Mouse (Mus musculus): Measurements from ENCODE around the gene Bpifb5. TPM values are rescaled to one million over a fixed set of nuclear protein-coding genes. Genes with fewer than 3 reads are reported as not detected.

Gene Bpifb5
- polyA plus RNA-seq, 2 experiments = 0.48 to 0.74 TPM

DNA sequence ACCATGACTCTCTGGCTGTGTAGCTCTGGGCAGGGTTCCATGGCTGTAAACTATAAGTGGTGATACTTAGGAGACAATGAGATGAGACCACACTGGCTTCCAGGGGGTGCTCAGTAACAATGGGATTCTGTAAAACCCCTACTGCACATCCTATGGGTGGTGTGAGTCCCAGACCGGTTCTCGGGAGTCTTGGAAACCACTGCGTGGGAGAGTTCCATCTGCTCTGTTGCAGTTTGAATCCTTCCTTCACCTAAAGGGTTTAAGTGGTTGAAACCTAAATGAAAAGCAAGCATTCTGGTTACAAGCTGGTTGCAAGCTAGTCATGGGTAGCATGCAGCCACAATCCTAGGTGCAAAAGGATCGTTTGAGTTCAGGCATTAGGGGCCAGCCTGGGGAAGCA, 11.7 kb upstream of the Bpifb5 start:
- no peak for DNase-seq (ENCODE audit: low spot score)
- Histone ChIP-seq H3K4me3 (replicated peaks; ENCODE audit: low read length) (no peak overlapping the region), H3K9me3 (ENCODE audit: control insufficient read depth, low read length) (no peaks in the 10 kb centered on the region), H3K4me2 (replicated peaks; ENCODE audit: low read depth, low read length, severe bottlenecking) (no peak overlapping the region), H3K27ac (replicated peaks; ENCODE audit: low read depth, low read length) (no peak overlapping the region), H3K9ac (ENCODE audit: low read depth, low read length, severe bottlenecking) (no peak overlapping the region), H3K27me3 (ENCODE audit: control insufficient read depth, insufficient read depth, low read length) (no peaks in the 10 kb centered on the region), H3K36me3 (ENCODE audit: control insufficient read depth, insufficient read depth, low read length) (no peaks in the 10 kb centered on the region), H3K4me1 (ENCODE audit: control insufficient read depth, insufficient read depth, low read length) (no peaks in the 10 kb centered on the region)
- no peak for ATAC-seq (ENCODE audit: low FRiP score, low read depth)
- 93% methylated on average over 4 of the region's 4 CpGs for WGBS
- TF ChIP-seq POLR2A (IDR thresholded peaks at IDR 0.05; ENCODE audit: borderline replicate concordance, extremely low read depth, insufficient read depth, insufficient read length) = no peak

DNA sequence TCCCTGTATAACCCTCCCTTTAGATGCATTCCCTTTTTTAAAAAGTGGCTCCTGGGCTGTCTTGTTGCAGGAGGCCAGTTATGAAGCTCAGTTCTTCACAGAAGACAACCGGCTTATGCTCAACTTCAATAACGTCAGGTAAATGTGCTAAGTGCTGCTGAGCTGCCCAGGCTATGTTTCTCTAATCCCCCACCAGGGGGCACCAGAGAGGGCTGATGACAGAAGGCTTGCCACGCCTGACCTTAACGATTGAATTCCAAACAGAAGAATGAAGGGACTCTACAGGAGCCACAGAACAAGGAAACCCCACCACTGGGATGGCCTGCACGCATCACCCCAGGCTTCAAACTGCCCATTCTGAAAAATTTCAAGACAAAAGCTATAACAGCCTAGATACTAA, 8.4 kb upstream of the Bpifb5 start:
- Histone ChIP-seq H3K27me3 (ENCODE audit: control insufficient read depth, insufficient read depth, low read length) (no peaks in the 10 kb centered on the region), H3K4me1 (ENCODE audit: control insufficient read depth, insufficient read depth, low read length) (no peaks in the 10 kb centered on the region), H3K36me3 (ENCODE audit: control insufficient read depth, insufficient read depth, low read length) (no peaks in the 10 kb centered on the region), H3K4me2 (replicated peaks; ENCODE audit: low read depth, low read length, severe bottlenecking) (no peak overlapping the region), H3K4me3 (replicated peaks; ENCODE audit: low read length) (no peak overlapping the region), H3K9ac (ENCODE audit: low read depth, low read length, severe bottlenecking) (no peak overlapping the region), H3K27ac (replicated peaks; ENCODE audit: low read depth, low read length) (no peak overlapping the region), H3K9me3 (ENCODE audit: control insufficient read depth, low read length) (no peaks in the 10 kb centered on the region)
- WGBS = 12% methylated on average over 5 of the region's 5 CpGs
- peak; percentile 74 for DNase-seq (ENCODE audit: low spot score)
- ATAC-seq (ENCODE audit: low FRiP score, low read depth) = no peak
- TF ChIP-seq POLR2A (IDR thresholded peaks at IDR 0.05; ENCODE audit: borderline replicate concordance, extremely low read depth, insufficient read depth, insufficient read length) = no peak

DNA sequence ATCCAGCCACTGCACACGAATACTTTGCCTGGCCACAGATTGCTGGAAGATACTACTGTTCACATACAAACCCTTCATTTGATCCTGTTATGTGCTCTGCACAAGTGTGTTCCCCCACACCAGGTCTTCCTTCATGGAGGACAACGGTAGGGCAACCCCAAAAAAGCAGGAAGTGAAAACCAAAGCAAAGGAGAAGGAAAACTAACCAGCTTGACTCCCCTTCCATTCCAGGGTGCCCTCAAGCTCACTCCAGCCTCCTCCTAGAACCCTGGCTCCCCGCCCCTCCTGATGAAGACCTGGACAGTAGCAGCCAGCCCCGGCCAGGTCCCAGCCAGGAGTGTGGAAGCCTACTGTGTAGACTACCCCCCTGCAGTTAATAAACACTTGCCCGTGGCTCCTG, 3.6 kb upstream of the Bpifb5 start:
- H3K4me2 ChIP-seq (replicated peaks; ENCODE audit: low read depth, low read length, severe bottlenecking) = no peak overlapping the region
- 70% methylated on average over 5 of the region's 5 CpGs for WGBS
- ATAC-seq (ENCODE audit: low FRiP score, low read depth) (no peak), DNase-seq (ENCODE audit: low spot score) (no peak)
- H3K36me3 ChIP-seq (ENCODE audit: control insufficient read depth, insufficient read depth, low read length) = no peaks in the 10 kb centered on the region
- no peak overlapping the region for H3K4me3 ChIP-seq (replicated peaks; ENCODE audit: low read length)
- H3K9ac ChIP-seq (ENCODE audit: low read depth, low read length, severe bottlenecking) = no peak overlapping the region
- H3K9me3 ChIP-seq (ENCODE audit: control insufficient read depth, low read length) = no peaks in the 10 kb centered on the region
- no peaks in the 10 kb centered on the region for H3K27me3 ChIP-seq (ENCODE audit: control insufficient read depth, insufficient read depth, low read length)
- no peak for TF ChIP-seq POLR2A (IDR thresholded peaks at IDR 0.05; ENCODE audit: borderline replicate concordance, extremely low read depth, insufficient read depth, insufficient read length)
- no peak overlapping the region for H3K27ac ChIP-seq (replicated peaks; ENCODE audit: low read depth, low read length)
- H3K4me1 ChIP-seq (ENCODE audit: control insufficient read depth, insufficient read depth, low read length) = peaks cover 12% of the 10 kb centered on the region

DNA sequence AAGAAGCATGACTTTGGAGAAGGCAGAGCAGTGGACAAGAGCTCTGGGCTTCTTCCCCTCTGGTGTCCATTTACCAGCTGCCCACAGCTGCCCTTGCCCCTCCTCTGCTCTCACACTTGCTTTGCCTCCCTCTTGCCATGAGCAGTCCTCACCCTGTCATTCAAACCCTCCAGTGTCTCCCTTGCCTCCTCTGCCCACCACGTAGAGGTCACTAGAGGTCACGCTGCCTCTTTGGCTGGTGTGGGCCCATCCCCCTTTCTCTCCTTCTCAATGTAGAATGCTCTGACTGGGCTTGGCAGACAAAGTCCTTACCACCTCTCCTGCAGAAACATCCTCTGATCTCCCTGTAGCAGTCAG, 353 bp downstream of the Bpifb5 start:
- H3K4me2 ChIP-seq (replicated peaks; ENCODE audit: low read depth, low read length, severe bottlenecking) = no peak overlapping the region
- H3K4me1 ChIP-seq (ENCODE audit: control insufficient read depth, insufficient read depth, low read length) = peaks cover 12% of the 10 kb centered on the region
- TF ChIP-seq POLR2A (IDR thresholded peaks at IDR 0.05; ENCODE audit: borderline replicate concordance, extremely low read depth, insufficient read depth, insufficient read length) = no peak
- no peaks in the 10 kb centered on the region for H3K27me3 ChIP-seq (ENCODE audit: control insufficient read depth, insufficient read depth, low read length)
- no peak overlapping the region for H3K9ac ChIP-seq (ENCODE audit: low read depth, low read length, severe bottlenecking)
- H3K36me3 ChIP-seq (ENCODE audit: control insufficient read depth, insufficient read depth, low read length) = no peaks in the 10 kb centered on the region
- H3K4me3 ChIP-seq (replicated peaks; ENCODE audit: low read length) = no peak overlapping the region
- no peaks in the 10 kb centered on the region for H3K9me3 ChIP-seq (ENCODE audit: control insufficient read depth, low read length)
- no peak overlapping the region for H3K27ac ChIP-seq (replicated peaks; ENCODE audit: low read depth, low read length)
- no peak for ATAC-seq (ENCODE audit: low FRiP score, low read depth)
- WGBS = 8% methylated on average over 2 of the region's 2 CpGs
- DNase-seq (ENCODE audit: low spot score) = no peak

DNA sequence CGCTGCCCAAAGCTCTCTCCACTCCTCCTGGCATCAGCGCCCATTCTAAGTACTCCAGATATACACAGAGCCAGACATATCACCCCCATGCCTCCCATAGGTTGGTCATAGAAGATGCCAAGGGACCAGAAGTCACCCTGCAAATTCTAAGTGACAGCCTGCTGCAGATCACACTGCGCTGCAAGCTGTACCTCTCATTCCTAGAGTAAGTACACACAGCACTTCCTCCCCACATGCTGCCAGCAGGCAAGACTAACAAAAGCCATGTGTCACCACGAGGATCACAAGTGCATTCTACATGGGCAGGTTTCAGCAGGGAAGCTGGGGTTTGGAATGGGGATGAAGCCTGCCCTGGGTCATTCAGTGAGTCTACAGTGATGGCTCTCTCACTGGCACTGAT, 3.4 kb downstream of the Bpifb5 start:
- TF ChIP-seq POLR2A (IDR thresholded peaks at IDR 0.05; ENCODE audit: borderline replicate concordance, extremely low read depth, insufficient read depth, insufficient read length) = no peak
- H3K4me3 ChIP-seq (replicated peaks; ENCODE audit: low read length) = no peak overlapping the region
- no peaks in the 10 kb centered on the region for H3K36me3 ChIP-seq (ENCODE audit: control insufficient read depth, insufficient read depth, low read length)
- WGBS = 63% methylated on average over 4 of the region's 4 CpGs
- H3K4me2 ChIP-seq (replicated peaks; ENCODE audit: low read depth, low read length, severe bottlenecking) = no peak overlapping the region
- no peaks in the 10 kb centered on the region for H3K9me3 ChIP-seq (ENCODE audit: control insufficient read depth, low read length)
- ATAC-seq (ENCODE audit: low FRiP score, low read depth) (no peak), DNase-seq (ENCODE audit: low spot score) (no peak)
- no peak overlapping the region for H3K9ac ChIP-seq (ENCODE audit: low read depth, low read length, severe bottlenecking)
- H3K4me1 ChIP-seq (ENCODE audit: control insufficient read depth, insufficient read depth, low read length) = peaks cover 12% of the 10 kb centered on the region
- no peak overlapping the region for H3K27ac ChIP-seq (replicated peaks; ENCODE audit: low read depth, low read length)
- H3K27me3 ChIP-seq (ENCODE audit: control insufficient read depth, insufficient read depth, low read length) = no peaks in the 10 kb centered on the region

DNA sequence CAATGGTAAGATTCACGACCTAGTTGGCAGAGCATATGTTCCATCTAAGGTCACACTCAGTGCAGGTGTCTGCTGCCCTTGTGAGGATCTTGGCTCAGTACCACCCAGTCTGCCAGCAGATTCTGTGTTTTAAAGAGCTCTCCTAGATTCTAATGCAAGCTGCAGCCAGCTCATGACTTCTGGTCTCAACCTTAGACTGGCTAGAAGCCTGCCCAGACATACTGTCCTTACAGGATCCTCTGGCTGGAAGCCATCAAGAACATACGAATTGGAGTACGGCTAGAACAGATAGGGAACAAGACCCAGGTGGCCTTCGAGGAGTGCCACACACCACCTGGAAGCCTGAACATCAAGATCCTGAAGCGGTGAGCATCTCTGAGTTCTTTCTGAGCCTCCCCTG, 4.3 kb downstream of the Bpifb5 start:
- 64% methylated on average over 5 of the region's 5 CpGs for WGBS
- ATAC-seq (ENCODE audit: low FRiP score, low read depth) (no peak), DNase-seq (ENCODE audit: low spot score) (no peak)
- no peaks in the 10 kb centered on the region for H3K9me3 ChIP-seq (ENCODE audit: control insufficient read depth, low read length)
- no peaks in the 10 kb centered on the region for H3K36me3 ChIP-seq (ENCODE audit: control insufficient read depth, insufficient read depth, low read length)
- no peak overlapping the region for H3K27ac ChIP-seq (replicated peaks; ENCODE audit: low read depth, low read length)
- no peak overlapping the region for H3K4me2 ChIP-seq (replicated peaks; ENCODE audit: low read depth, low read length, severe bottlenecking)
- no peak overlapping the region for H3K9ac ChIP-seq (ENCODE audit: low read depth, low read length, severe bottlenecking)
- peaks cover 8% of the 10 kb centered on the region for H3K4me1 ChIP-seq (ENCODE audit: control insufficient read depth, insufficient read depth, low read length)
- H3K4me3 ChIP-seq (replicated peaks; ENCODE audit: low read length) = no peak overlapping the region
- no peak for TF ChIP-seq POLR2A (IDR thresholded peaks at IDR 0.05; ENCODE audit: borderline replicate concordance, extremely low read depth, insufficient read depth, insufficient read length)
- H3K27me3 ChIP-seq (ENCODE audit: control insufficient read depth, insufficient read depth, low read length) = no peaks in the 10 kb centered on the region
